Mouse (Mus musculus) stomach, postnatal 0 days (tissue): ENCODE measurements around the gene Mylpf.

Experiments used
- CTCF ChIP-seq: IDR thresholded peaks from 2 replicates; pipeline ENCODE4 v1.5.1; 2016; ENCODE audit warnings: antibody characterized with exemption, low read depth, mild to moderate bottlenecking, moderate library complexity
- EP300 ChIP-seq: optimal IDR thresholded peaks from 2 replicates; pipeline ENCODE3; 2016; ENCODE audit warnings: antibody characterized with exemption

DNA sequence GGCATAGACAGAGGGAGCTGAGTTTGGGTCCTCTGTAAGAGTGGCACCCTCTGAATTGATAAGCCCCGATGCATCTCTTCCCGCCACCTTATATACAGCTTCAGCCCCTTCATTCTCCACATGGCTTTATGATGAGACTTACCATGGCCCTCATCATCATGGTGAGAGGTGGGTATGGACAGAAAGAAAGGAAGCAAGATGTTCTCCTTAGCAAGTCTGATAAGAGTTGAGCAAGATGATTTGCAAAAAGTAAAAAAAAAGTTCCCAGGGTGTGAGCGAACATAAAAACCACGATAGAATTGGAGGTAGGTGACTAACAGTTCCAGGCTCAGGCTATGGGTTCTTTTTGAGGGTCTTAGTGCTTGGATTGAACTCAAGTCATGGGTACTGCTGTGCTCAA lies 10.0 kb downstream of the Mylpf start:
- TF ChIP-seq CTCF = no peak
- TF ChIP-seq EP300 = no peak
